8 mouse cellular contexts compared by ENCODE assay signal in genomic region chr19:10296306-10296705, GRCm38 (mm10). TPM values are rescaled to one million over a fixed set of nuclear protein-coding genes. Genes with fewer than 3 reads are reported as not detected.
DNase-seq lines count a peak whose midpoint lies in the region; ATAC-seq and TF ChIP-seq lines count a peak whose summit lies in the region.

No protein-coding gene starts in this region.

- peaks cover 7% of the 10 kb centered on the region; the same call in 1 of the 2 replicates for H3K27me3 ChIP-seq in forebrain, embryonic 12.5 days
- no peaks in the 10 kb centered on the region for H3K27me3 ChIP-seq in forebrain, embryonic 14.5 days (replicated peaks; ENCODE audit: control insufficient read depth, insufficient read depth, low read length)
- H3K27me3 ChIP-seq in lung, embryonic 14.5 days (ENCODE audit: insufficient read depth, low read length): no peaks in the 10 kb centered on the region
- H3K27me3 ChIP-seq in hindbrain, embryonic 16.5 days (replicated peaks; ENCODE audit: control insufficient read depth, insufficient read depth, low read length): peaks cover 3% of the 10 kb centered on the region; the same call in 1 of the 2 replicates
- H3K27me3 ChIP-seq in neural tube, embryonic 13.5 days: peaks cover 65% of the 10 kb centered on the region

- ATAC-seq in forebrain, embryonic 12.5 days (ENCODE audit: low FRiP score): no peak
- ATAC-seq in forebrain, embryonic 14.5 days: no peak
- peak; percentile 75 for ATAC-seq in lung, embryonic 14.5 days (ENCODE audit: insufficient read depth)
- 0 out of 2 replicates have a peak, but pooled peaks have one; percentile 23 for ATAC-seq in hindbrain, embryonic 16.5 days
- no peak for ATAC-seq in neural tube, embryonic 13.5 days (ENCODE audit: low read depth)

- no peak for DNase-seq in forebrain, embryonic 14.5 days (ENCODE audit: low spot score)
- peak; percentile 84 for DNase-seq in lung, embryonic 14.5 days
- no peak for DNase-seq in lung, postnatal 14 days
- DNase-seq in adrenal gland, postnatal 4 days (ENCODE audit: low spot score in 2 of 2): no peak
- no peak for DNase-seq in thymus, postnatal 14 days

- no peak for TF ChIP-seq CTCF in lung, embryonic 14.5 days (IDR thresholded peaks at IDR 0.05; ENCODE audit: low read depth)

- no peaks in the 10 kb centered on the region for H3K9me3 ChIP-seq in forebrain, embryonic 12.5 days
- H3K9me3 ChIP-seq in forebrain, embryonic 14.5 days (replicated peaks; ENCODE audit: control insufficient read depth, low read length): no peaks in the 10 kb centered on the region
- H3K9me3 ChIP-seq in lung, embryonic 14.5 days (ENCODE audit: low read depth, low read length): no peaks in the 10 kb centered on the region
- no peaks in the 10 kb centered on the region for H3K9me3 ChIP-seq in hindbrain, embryonic 16.5 days (ENCODE audit: control insufficient read depth, low read length)
- H3K9me3 ChIP-seq in neural tube, embryonic 13.5 days: no peaks in the 10 kb centered on the region

- peaks cover 35% of the 10 kb centered on the region for H3K4me1 ChIP-seq in forebrain, embryonic 12.5 days
- H3K4me1 ChIP-seq in forebrain, embryonic 14.5 days (ENCODE audit: control insufficient read depth, insufficient read depth, low read length): peaks cover 23% of the 10 kb centered on the region
- peaks cover 64% of the 10 kb centered on the region for H3K4me1 ChIP-seq in lung, embryonic 14.5 days (ENCODE audit: insufficient read depth)
- peaks cover 37% of the 10 kb centered on the region for H3K4me1 ChIP-seq in hindbrain, embryonic 16.5 days (ENCODE audit: control insufficient read depth, insufficient read depth, low read depth, low read length)
- peaks cover 57% of the 10 kb centered on the region for H3K4me1 ChIP-seq in neural tube, embryonic 13.5 days (replicated peaks)

- no peak overlapping the region for H3K9ac ChIP-seq in forebrain, embryonic 12.5 days
- no peak overlapping the region for H3K9ac ChIP-seq in forebrain, embryonic 14.5 days (ENCODE audit: low read length)
- H3K9ac ChIP-seq in lung, embryonic 14.5 days: no peak overlapping the region; the same call in 1 of the 2 replicates
- H3K9ac ChIP-seq in hindbrain, embryonic 16.5 days (ENCODE audit: low read depth, low read length): no peak overlapping the region; the same call in 1 of the 2 replicates
- H3K9ac ChIP-seq in neural tube, embryonic 13.5 days: no peak overlapping the region

- WGBS in forebrain, embryonic 12.5 days: 36% methylated on average over 5 of the region's 5 CpGs
- 30% methylated on average over 5 of the region's 5 CpGs for WGBS in forebrain, embryonic 14.5 days
- 18% methylated on average over 5 of the region's 5 CpGs for WGBS in lung, embryonic 14.5 days
- WGBS in hindbrain, embryonic 16.5 days: 28% methylated on average over 5 of the region's 5 CpGs
- 29% methylated on average over 5 of the region's 5 CpGs for WGBS in neural tube, embryonic 13.5 days

- no peaks in the 10 kb centered on the region for H3K36me3 ChIP-seq in forebrain, embryonic 12.5 days (replicated peaks)
- H3K36me3 ChIP-seq in forebrain, embryonic 14.5 days (ENCODE audit: control insufficient read depth, insufficient read depth, low read length): no peaks in the 10 kb centered on the region
- no peaks in the 10 kb centered on the region for H3K36me3 ChIP-seq in lung, embryonic 14.5 days (ENCODE audit: insufficient read depth)
- no peaks in the 10 kb centered on the region for H3K36me3 ChIP-seq in hindbrain, embryonic 16.5 days (ENCODE audit: control insufficient read depth, insufficient read depth, low read length)
- no peaks in the 10 kb centered on the region for H3K36me3 ChIP-seq in neural tube, embryonic 13.5 days

- 0 out of 2 replicates have a peak overlapping the region, but pooled peaks have one; percentile 31 for H3K27ac ChIP-seq in forebrain, embryonic 12.5 days
- H3K27ac ChIP-seq in forebrain, embryonic 14.5 days (ENCODE audit: low read depth, low read length): no peak overlapping the region
- peak overlapping the region; percentile 92 for H3K27ac ChIP-seq in lung, embryonic 14.5 days (ENCODE audit: low read depth)
- H3K27ac ChIP-seq in hindbrain, embryonic 16.5 days (ENCODE audit: low read depth, low read length): peak overlapping the region; percentile 57; the same call in 1 of the 2 replicates
- 0 out of 2 replicates have a peak overlapping the region, but pooled peaks have one; percentile 1 for H3K27ac ChIP-seq in neural tube, embryonic 13.5 days (replicated peaks)

- no peak overlapping the region for H3K4me2 ChIP-seq in forebrain, embryonic 12.5 days
- no peak overlapping the region for H3K4me2 ChIP-seq in forebrain, embryonic 14.5 days (ENCODE audit: low read length)
- peak overlapping the region; percentile 32; the same call in 1 of the 2 replicates for H3K4me2 ChIP-seq in lung, embryonic 14.5 days
- H3K4me2 ChIP-seq in hindbrain, embryonic 16.5 days (ENCODE audit: low read length): no peak overlapping the region
- no peak overlapping the region for H3K4me2 ChIP-seq in neural tube, embryonic 13.5 days

- H3K4me3 ChIP-seq in forebrain, embryonic 12.5 days (replicated peaks): no peak overlapping the region
- no peak overlapping the region for H3K4me3 ChIP-seq in forebrain, embryonic 14.5 days (ENCODE audit: low read depth, low read length)
- H3K4me3 ChIP-seq in lung, embryonic 14.5 days (ENCODE audit: low read depth, low read length): no peak overlapping the region
- no peak overlapping the region for H3K4me3 ChIP-seq in hindbrain, embryonic 16.5 days (ENCODE audit: low read length)
- H3K4me3 ChIP-seq in neural tube, embryonic 13.5 days: no peak overlapping the region

RNA-seq across cellular contexts. Expression of gene Dagla, which starts 8.4 kb away (rescaled TPM):
- polyA plus RNA-seq in forebrain, embryonic 12.5 days (2016; fragmentation: Nextera tagmentation; extraction: Ambion mirVana): 3.6 TPM in 2 replicates
- 3.6 and 5.8 TPM in 2 replicates for polyA plus RNA-seq in forebrain, embryonic 14.5 days (2014; fragmentation: Nextera tagmentation; extraction: Ambion mirVana)
- polyA plus RNA-seq in lung, embryonic 14.5 days (2014; fragmentation: Nextera tagmentation; extraction: Ambion mirVana): 2.5 and 3.4 TPM in 2 replicates
- polyA plus RNA-seq in hindbrain, embryonic 16.5 days (2015; fragmentation: Nextera tagmentation; extraction: Ambion mirVana): 11.5 and 14.3 TPM in 2 replicates
- polyA plus RNA-seq in neural tube, embryonic 13.5 days (2015; fragmentation: Nextera tagmentation; extraction: Ambion mirVana): 6.3 and 6.4 TPM in 2 replicates
- total RNA-seq in adrenal gland, postnatal 4 days (2021): 1 to 10 TPM; 5.2 to 6.4 TPM

RNA-seq across cellular contexts. Expression of gene Myrf, which starts 55.8 kb away (rescaled TPM):
- 0.72 and 0.87 TPM in 2 replicates for polyA plus RNA-seq in forebrain, embryonic 12.5 days (2016; fragmentation: Nextera tagmentation; extraction: Ambion mirVana)
- polyA plus RNA-seq in forebrain, embryonic 14.5 days (2014; fragmentation: Nextera tagmentation; extraction: Ambion mirVana): 0.20 and 0.40 TPM in 2 replicates
- 14.1 TPM in 2 replicates for polyA plus RNA-seq in lung, embryonic 14.5 days (2014; fragmentation: Nextera tagmentation; extraction: Ambion mirVana)
- 0.95 and 1.1 TPM in 2 replicates for polyA plus RNA-seq in hindbrain, embryonic 16.5 days (2015; fragmentation: Nextera tagmentation; extraction: Ambion mirVana)
- polyA plus RNA-seq in neural tube, embryonic 13.5 days (2015; fragmentation: Nextera tagmentation; extraction: Ambion mirVana): 0.67 and 0.69 TPM in 2 replicates
- total RNA-seq in adrenal gland, postnatal 4 days (2021): 1 to 10 TPM; 6.2 to 9.1 TPM

Comparison
In these comparisons a context has a peak if more than half of its experiments do, and no peak if none do; other contexts are left out.
1. ATAC-seq: peak in lung, embryonic 14.5 days (single experiment) and hindbrain, embryonic 16.5 days (single experiment); none in forebrain, embryonic 12.5 days (single experiment), forebrain, embryonic 14.5 days (single experiment) and neural tube, embryonic 13.5 days (single experiment).